Mouse (Mus musculus) liver, adult (tissue): ENCODE data around the gene Dagla.

Source experiments
- GATA4 ChIP-seq: IDR thresholded peaks from 2 replicates; pipeline ENCODE4 v1.6.1; 2014; ENCODE audit warnings: mild to moderate bottlenecking, low read length; ENCODE audit not compliant: insufficient replicate concordance

The Dagla gene

DNA sequence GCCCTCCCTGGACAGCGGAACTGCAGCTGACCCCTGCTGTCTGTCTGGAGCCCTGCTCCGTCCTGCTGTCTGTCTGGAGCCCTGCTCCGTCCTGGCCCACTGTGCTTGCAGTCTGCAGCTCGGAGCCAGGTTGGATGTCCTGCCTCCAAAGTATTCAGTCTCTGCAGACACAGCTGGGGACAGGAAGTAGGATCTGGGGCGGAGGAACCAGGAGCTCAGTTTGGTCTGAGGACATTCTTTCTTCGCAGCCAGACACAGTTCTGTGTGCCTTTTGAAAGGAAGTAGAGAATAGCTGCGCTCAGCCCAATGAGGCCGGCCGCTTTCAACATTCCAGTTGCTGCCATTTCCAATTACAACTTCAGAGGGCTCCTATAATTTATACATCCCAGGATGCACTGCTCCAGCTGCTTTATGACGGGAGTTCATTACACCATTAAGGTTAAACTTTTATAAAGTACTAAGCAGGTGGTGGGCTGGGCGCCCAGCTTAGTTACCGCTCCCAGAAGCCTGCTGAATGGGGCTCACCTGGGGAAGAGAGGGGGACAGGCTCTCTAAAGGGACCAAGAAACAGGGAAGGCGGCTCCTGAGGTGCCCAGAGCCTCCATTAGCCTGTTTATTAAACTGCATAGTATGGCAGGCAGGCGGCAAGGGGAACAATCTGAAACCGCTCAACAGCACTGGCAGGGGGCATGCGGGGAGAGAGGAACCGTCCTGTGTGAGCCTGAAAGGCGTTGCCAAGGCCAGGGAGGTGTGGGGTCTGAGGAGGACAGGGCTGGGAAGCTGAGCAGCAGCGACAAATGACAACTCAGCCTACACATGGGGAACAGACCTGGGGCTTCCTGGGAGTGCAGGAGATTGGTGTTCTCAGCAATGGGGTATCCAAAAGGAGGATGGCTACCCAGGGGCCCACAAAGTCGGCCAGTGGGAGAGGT, 9.8 kb downstream of the Dagla start:
- TF ChIP-seq GATA4: no peak

DNA sequence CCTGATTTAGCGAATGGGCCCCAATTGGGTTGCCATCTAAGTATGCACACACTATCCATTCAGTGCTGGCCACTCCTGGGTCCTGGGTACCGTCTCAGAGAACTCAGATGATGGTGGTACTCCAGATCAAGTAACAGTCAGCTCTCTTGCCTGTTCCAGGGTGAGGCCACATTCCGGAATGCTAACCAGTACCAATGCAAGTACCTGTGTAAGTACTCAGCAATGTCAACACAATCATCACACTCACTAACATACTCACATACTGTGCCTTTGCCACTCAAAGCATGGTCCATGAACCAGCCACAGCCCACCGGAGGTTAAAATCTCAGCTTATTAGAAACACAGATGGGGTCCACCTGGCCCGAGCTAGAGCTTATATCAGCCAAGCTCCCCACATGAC, 10.7 kb downstream of the Dagla start:
- TF ChIP-seq GATA4: no peak

DNA sequence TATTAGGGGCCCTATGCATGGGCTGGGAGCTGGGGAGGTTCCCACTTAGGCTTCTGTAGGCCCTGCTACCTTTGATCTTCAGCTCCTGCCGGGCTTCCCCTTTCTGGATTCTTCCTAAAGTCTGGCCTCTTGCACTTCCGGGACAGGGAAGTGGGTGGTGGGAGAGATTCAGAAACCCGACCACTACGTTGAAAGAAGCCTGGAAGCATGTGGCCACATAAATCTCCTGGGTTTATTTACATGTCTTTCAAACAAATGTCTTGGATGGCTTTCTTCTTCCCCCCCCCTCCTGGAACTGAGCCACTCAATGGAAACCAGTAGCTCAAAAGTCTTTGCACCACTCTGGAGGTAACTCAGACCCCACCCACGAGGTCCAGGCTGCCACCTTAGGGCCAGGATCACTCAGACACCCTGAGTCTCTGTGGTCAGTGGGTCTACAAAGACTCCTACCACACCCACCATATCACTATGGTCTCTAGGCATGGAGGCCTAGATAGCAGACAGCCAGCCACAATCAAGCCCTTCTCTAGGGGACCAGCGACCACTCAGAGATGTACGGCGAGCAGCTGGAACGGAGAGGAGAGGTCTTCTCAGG, 12.7 kb downstream of the Dagla start:
- no peak for TF ChIP-seq GATA4

DNA sequence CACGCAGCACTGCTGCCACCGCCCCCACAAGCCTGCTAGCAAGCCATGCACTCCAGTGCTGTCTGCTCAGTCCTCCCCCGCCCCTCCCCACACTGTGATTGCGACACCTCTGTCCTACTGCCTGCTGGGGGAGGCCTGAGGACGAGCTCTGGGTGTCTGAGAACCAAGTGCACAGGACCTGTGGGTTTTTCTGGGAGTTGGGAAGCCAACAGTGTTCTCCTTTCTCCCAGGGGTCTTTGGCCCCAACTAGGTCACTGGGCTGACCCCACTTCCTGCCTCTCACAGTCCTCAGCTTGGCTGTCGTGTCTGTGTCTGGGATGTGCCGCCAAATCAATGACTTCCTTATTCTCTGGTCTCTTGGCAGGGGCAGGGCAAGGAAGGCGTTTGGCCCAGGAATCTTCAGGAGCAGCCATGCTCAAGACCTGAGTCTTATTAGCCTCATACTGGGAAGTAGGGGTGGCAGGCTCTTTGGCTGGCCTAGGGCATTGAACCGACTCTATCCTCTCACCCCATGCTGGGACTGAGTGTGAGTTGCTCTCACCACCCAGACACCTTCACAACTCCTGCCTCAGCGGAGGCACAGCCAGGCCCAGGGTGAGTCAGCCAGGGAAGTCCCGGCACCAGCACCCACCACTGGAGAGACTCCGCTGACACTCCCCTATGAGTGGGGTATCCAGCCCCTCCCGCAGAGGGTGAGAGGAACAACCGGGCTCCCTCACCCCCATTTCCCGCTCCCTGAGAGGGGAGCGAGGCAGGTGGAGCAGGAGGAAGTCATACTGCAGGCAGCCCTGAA, 14.3 kb downstream of the Dagla start:
- no peak for TF ChIP-seq GATA4

DNA sequence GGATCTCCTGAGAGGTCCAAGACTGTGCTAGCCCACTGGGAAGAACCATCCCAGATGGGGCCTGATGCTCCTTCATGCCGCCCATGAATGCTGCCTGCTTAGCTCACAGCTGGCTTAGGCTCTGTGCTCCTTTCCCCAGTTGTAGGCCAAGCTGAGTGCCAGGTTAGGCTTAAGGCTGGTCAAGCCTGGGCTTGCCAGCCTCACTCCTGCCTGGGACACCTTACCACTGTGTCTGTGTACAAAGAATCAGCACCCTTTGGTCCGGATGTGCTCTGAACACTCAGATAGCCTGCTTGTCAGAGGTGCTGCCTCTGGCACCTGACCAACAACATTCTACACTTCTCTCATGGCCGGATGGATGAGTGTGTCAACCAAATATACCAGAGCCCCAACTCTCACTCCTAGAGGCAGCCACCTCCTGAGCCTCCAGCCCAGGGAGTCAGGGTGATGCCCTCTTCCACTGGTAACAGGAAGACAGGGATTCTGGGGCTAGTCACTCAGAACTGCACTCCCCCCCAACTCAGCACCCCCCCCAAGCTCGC, 15.0 kb downstream of the Dagla start:
- TF ChIP-seq GATA4: no peak

DNA sequence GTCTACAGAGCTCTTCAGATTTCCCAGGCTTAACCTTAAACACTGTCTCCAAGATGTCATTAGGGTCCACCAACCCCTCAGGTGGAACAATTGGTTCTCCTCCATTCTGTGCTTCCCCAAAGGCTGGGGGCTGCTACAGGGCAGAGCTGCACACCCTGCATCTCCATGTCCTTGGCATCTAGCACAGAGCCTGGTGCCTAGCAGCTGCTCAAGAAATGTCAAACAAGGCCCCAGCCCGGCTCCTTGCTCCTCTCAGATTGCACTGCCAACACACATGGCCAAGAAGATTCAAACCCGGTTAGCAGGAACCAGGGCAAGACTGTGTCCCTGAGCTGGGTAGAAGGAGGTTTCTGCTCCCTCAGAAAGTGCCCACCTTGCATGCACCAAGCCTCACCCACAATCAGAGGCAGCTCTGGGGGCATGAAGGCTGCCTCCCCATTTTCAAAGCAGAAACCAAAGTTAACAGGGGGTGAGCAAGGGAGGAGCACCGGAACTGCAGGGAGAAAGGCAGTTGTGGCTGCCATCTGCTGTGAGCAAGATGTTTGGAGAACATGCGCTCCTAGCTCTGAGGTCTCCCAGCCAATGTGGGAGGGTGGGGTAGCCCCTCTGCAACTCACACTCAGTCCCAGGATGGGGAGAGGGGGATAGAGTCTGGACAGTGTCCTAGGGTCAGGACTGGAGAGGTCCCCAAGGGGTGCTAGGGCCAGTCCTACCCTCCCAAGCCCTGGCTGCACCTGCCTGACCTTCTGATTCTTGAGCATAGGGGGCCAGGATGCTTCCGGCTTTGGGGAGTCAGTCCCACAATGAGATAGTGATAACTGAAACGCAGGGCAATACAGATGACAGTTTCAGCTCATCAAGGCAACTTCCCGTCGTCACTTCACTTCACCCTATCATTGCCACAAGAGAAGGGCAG, 16.3 kb downstream of the Dagla start:
- TF ChIP-seq GATA4: no peak

DNA sequence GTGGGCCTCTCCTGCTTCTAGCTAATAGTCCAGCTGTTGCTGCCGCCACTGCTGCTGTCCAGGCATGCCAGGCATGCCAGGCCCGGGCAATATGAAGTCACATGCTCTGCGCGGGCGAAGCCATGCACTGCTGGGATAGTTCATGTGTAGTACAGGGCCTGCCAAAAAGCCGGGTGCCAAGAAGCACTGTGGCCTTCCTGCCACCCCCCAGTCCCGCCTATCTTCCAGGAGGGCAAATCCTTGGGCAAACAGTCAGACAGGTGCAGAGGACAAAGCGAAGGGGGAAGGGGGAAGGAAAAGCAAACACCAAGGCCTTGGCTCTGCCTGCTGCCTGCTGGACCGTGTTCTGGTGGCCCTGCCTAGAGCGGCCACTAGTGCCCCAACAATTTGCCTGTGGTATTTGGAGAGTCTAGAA, 18.2 kb downstream of the Dagla start:
- TF ChIP-seq GATA4: no peak

DNA sequence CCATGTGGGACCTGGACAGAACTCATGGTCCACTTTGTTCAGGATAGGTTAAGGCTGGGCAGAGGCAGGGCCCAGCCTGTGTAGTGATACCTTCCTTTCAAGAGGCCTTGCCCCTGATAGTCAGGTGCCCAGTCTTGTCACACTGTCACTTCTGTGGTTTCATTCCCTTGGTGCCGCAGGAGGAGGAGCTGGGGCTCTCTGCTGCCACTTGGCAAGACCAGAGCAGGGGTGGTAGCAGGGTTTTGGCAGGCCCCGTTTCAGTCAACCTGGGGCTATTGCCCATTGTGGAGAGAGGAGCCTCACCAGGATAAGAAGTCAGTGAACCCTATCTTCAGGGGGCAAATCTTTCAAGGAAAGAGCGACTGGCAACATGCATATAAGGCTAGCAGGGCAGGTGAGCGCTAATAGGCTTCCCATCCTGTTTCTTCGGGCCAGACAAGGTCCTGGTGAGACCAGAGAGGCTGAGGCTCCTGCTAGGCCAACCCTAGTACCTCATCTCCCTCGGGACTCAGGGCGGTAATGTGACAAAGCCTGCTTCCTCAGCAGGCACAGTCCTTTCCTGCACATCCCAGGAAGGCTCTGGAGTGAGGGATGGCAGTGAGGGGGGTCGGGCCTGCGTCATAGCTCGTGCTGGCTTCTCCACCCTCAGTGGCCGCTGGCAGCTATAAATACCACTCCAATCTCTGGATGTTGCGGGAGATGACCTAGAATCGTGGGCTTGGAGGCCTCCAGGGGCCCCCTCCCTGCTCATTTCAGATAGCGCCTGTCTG, 23.7 kb downstream of the Dagla start:
- no peak for TF ChIP-seq GATA4

DNA sequence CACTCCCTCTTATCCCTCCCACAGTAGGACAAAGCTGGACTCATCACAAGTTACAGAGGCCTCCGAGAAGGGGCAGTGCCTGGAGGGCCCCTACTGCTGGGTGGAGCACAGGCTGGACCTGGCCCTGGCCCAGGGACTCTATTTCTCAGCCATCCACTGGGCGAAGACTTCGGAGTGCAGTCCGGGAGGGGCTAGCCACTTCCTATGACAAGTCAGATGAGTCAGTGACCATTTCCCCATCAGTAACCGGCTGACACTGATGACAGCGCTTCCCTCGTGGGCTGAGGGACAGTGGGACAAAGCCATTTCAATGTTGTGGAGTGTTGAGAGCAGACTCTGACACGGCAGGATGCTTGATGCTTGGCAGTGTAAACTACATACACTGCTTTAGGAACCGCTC, 25.0 kb downstream of the Dagla start:
- TF ChIP-seq GATA4: no peak

DNA sequence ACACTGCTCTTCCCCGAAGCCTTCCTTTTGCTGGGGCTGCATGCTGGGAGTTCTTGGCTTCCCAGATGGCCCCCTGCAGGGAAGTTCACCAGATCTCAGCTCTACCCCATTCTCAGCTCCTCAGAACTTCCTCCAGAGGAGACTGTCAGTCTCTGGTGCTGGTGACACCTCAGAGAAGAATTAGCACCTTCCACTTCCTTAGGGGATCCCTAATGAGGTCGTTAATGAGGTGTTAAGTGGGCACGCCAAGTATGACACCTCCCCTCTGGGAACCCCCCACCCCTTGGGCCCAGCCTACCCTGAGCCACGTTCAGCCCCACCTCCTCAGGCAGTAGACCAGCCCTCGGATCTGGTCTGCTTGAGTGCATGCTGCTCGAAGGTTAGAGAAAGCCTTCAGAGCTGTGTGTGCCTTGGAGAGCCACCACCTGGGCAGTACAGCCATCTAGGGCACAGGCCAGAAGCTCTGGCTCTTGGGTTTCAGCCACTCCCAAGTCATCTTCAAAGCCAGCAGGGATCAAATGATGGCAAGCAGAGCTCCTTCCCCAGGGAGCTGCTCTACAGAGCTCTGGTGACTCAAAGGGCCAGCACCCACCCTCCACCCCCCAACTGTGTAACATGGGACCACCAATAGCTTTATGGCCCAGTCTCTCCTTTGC, 25.9 kb downstream of the Dagla start:
- no peak for TF ChIP-seq GATA4

DNA sequence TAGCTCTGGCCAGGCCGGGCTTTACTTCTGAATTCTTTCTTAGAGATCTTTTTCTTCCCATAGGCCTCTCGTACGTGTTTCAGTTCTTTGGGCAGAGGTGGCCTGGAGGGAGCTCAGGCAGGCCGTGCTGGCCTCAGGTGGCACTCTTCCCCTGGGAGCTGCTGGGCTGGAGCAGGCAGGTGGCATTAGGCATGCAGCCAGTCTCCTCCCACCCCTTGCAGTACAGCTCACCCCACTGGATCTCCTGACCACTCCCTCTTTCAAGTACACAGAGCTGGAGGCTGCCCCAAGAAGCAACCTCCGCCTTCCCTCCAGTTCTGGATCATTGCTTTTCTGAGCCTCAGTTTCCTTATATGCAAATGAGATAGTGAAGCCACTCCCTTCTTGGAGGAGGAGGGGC, 26.9 kb downstream of the Dagla start:
- no peak for TF ChIP-seq GATA4

DNA sequence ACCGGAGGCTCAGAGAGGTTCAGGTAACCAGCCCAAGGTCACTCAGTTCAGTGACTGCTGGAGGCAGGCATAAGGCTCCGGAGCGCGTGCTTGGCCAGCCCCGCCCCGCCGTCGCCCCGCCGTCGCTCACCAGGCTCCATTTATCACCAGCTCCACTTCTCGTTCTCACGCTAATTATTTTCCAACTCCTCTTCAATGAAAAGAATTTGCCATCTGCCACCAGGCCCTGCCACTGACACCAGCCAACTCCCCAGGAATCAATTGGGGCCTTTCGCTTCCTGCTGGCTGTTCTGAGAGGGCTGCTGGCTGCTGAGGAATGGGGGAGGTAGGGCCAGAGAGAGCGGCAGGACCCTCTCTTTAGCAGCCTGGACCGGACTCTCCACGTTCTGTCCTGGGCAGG, 27.3 kb downstream of the Dagla start:
- no peak for TF ChIP-seq GATA4

DNA sequence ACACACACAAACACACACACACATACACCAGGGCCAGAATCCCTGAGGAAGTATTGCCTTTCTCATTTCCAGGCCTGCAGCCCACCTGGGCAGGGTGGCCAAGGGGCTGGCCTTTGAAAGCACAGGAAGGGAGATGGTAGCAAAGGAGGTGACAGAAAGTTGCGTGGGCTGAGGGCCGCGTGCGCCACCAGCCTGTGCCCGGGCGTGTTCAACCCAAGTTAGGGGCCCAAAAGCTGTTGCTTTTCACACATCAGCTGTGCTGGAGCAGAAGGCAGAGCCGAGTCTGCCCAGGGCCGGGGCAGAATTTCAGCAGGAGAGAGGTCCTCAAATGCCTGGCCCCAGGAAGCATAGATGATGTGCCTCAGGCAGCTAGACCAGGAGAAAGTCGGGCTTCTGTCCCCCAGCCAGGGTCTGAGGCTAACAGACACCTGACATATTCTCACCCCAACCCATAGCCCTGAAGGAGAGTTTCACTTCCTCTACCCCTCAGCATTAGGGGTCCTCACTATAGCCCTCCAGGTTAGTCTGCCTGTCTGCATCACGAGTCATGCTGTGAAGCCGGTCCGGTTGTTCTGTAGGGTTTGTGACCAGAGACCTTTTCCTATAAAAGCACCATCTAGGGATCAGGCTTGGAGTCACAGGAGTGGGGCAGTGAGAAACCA, 28.1 kb downstream of the Dagla start:
- TF ChIP-seq GATA4: no peak

DNA sequence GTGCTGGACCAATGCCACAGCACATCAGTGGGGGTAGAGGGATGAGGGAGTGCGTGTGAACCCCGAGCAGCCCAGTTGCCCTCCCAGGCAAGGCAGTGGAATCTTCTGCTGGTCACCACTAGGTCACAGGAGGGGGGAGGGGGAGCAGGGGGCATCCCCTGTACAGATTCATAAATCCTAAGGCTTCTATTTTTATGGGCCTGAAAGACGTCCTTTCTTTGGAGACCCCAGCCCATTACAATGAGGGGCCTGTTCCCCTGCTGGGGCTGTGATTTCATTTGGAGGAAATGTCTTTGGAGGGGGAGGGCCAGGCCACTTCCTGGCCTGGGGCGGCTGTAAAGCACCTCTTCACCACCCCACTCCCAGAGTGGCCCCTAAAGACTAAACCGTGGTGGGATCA, 30.6 kb downstream of the Dagla start:
- TF ChIP-seq GATA4: no peak
